Mouse (Mus musculus) heart, adult 8-10 months (tissue): Measurements from ENCODE around the gene Dhh. TPM values are rescaled to one million over a fixed set of nuclear protein-coding genes. Genes with fewer than 3 reads are reported as not detected.
A peak's percentile ranks its signal among the peaks of the same experiment; 100 is the strongest.

Source experiments
- DNase-seq: peaks from one replicate; pipeline ENCODE4 v3.0.0; 2022; ENCODE audit warnings: low spot score
- total RNA-seq, 4 experiments: library from RNA; stranded (reverse); gene quantifications; 2 replicates each; pipeline ENCODE4 v1.2.4; 2022

Gene Dhh
- total RNA-seq, 4 experiments from 2014 or later: 0.72 to 1.6 (median 1.0) TPM

DNA sequence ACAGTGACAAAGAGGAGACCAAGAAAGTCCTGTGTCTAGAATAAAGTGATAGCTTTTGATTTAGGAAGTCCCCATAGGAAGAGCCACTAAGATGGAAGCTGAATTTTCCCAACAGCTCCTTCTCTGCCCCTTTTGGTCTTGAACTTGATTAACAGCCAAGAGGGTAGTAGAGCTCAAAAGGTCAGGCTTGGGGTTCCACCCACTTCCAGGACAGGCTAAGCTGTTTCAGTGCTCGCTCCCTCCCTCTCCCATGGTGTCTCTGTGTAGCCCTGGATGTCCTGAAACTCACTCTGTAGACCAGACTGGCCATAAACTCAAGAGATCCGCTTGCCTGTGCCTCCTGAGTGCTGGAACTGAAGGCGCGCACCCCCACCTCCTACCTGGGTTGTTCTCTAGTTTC is 17.7 kb upstream of the Dhh start:
- no peak for DNase-seq

DNA sequence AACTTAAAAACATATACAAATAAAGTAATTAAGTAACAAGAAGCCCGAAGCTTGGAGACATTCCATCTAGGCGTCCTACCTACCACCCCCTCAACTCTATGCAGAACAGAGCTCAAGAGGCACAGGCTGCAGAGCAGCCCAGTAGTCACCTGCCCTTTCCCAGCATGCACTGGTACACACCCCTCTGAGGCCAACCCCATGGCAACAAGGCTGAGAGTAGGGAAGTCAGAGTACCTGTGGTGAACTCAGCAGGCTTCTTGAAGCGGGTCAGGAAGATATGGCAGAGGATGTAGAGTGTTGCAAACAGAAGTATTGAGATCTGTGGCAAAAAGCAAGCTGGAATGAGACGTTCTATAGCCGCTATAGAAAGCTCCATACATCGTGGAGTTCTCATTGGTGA is 16.6 kb upstream of the Dhh start:
- no peak for DNase-seq

DNA sequence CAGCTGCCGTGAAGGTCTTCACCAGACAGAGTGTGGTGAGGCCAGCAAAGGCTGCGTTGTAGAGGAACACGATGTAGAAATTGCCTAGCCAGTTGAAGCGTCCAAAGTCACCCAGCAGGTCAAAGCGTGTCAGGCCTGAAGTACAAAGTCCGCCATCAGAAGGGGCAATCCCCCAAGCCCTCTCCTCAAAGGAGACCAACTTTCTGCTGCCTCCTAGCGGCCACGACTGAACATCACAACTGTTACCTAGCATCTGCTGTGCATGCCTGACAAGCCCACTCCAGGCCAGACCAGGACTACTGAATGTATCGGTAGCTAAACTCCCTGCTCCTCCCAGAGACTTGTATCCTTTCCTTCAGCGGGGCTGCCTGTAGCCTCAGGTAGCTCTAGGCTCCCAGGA is 6.4 kb upstream of the Dhh start:
- no peak for DNase-seq

DNA sequence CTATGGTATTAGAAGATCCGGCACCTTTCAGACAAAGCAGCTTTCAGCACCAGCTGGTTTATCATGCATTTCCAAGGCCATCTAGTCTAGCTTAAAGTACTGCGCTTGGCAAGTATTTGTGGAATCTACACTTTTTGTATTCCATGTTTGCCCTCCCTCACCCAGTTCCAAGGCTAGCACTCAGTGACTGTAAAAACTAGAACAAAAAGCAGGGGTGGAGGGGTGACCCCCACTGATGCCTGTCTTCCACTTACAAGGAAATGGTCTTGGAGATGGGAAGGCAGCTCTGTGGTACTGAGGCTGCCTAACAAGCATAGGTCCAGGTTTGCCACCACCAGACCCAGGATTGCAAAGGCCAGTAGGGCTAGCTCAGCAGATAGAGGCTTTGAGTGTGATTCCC is 4.3 kb upstream of the Dhh start:
- DNase-seq: no peak

DNA sequence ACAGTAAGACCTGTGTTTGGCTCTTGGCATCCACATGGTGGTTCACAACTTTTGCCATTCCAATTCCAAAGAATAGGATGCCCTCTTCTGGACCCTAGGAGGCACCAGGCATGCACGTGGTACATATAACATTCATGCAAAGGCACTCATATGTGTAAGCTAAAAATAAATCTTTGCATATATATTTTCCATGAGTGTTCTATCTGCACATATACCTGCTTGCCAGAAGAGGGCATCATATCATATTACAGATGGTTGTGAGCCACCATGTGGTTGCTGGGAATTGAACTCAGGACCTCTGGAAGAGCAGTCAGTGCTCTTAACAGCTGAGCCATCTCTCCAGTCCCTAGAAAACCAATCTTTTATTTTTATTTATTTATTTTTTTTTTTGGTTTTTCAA is 3.2 kb upstream of the Dhh start:
- DNase-seq: no peak

DNA sequence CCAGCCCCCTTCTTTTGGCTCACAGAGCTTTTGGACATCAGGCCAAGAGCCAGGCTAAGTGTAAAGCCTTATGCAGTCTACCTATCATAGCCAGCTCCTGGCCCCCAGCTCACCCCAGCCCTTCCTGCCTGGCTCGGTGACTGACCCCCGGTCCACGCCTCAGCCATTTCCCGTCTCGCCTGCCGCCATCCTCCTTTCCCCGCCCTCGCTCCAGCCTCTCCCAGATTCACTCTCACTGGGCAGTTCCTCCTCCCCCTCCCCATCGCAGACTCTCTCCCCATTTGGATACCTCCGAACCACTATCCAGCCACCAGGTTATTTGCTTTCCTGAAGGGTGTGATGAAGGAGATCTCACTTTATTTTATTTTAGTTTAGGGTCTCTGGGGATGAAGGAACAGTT is 845 bp downstream of the Dhh start:
- no peak for DNase-seq

DNA sequence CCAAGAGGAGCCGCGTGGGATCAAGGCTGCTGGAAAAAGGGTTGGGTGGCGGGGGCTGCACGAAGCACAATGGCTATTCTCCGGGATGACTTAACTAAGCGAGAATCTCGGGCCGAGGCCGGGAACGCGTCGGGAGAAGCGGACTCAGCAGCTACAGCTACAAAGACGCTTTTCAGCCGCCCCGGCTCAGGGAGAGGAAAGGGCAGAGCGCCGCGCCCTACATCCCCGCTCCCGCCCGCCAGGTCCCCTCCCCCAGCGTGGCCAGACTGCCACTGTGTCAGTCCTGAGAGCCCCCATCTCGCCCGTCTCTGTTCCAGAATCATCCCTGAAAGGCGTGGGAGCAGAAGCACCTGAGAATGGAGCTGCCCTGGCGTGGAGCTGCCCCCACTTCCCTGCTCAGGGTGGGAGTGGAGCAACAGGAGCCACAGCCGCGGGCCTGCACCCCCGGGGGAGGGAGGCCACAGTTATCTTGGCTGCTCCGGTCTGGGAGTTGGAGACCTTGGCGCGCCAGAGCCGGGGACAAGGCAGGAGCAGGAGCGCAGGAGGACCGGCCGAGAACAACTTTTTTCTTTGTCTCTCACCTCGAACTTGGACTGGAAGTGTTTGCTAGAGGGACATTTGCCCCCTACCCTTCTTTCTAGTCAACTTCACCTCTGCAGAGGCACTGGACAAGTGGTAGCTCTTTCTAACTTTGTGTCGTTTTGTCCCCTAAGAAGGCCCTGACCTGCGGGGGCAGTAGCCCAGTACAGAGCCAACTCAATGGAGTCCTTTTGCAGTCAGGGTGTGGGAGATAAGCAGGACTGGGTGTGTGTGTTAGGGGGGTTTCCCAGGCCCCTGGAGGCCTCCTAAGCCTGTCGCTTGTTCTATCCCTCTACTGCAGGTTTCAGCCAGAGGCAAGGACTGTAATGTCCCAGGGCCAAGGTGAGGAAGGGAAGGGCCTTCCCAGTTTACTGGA is 2.4 kb downstream of the Dhh start:
- DNase-seq: no peak

DNA sequence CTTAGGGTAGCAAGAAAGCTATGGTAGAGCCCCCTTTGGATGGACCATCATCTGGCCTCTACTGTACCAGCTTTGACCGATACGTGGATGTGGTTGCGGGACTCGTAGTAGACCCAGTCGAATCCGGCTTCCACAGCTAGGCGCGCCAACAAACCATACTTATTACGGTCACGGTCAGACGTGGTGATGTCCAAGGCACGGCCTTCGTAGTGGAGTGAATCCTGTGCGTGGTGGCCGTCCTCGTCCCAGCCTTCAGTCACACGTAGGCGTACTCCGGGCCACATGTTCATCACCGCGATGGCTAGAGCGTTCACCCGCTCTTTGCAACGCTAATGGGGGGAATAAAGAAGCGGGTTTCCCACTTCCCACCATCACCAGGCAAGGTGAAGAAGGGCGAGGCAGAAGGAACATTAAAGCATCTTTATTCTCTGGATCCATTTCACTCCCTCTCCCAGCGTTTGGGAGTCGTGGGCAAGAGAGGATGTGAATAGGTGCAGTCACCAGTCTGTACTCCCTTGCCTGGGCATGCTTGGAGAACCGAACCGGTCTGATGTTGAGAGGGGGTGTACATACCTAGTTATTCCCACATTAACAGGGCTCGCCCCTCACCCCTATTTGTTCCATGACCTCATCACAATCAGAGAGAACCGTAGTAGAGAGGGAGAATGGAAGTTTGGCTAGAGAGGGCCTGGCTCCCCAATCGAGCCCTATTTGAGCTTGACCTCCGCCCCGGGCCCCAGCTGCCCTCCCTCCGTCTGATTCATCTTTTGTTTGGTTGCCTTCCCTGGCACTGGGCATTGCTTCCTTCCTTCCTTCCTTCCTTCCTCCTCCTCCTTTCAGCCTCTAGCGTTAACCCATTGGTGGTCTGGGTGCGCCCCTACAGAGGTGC is 3.4 kb downstream of the Dhh start:
- no peak for DNase-seq

DNA sequence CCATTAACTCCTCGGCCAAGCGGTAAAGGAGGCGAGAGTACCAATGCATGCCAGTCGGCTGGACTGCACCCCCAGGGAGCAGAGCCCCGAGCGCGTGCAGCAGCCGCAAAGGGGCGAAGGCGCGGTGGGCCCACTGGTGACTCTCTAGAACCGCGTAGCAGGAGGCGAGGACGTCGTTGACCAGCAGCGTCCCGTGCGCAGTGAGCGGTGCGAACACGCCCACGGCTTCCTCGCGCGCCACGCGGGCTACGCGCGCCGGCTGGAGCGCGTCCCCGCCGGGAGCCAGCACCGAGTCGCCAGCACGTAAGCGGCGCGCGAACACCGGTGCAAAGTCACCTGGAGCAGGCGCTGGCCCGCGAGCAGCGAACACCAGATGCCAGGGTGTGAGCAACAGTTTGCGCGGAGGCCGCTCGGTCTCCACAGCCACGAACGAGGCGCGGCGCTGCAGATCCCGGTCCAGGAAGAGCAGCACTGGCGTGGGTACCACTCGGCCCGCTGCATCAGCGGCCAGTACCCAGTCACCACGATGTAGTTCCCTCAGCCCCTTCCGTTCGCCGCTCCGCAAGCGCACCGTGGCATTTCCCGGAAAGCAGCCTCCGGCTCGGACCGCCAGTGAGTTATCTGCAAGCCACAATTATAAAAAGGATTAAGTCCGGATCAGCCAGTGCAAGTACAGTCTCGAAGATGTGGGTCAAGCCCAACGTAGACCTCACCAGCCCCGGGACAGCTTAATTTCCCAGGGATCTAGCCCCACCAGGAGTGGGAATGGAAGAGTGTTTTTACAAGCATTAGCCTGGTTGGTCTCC is 4.2 kb downstream of the Dhh start, which contains the start of gene Rhebl1:
Gene Rhebl1, minus strand, starts transcription at position 601 of the 806 bp plus-strand sequence.
- DNase-seq: no peak

DNA sequence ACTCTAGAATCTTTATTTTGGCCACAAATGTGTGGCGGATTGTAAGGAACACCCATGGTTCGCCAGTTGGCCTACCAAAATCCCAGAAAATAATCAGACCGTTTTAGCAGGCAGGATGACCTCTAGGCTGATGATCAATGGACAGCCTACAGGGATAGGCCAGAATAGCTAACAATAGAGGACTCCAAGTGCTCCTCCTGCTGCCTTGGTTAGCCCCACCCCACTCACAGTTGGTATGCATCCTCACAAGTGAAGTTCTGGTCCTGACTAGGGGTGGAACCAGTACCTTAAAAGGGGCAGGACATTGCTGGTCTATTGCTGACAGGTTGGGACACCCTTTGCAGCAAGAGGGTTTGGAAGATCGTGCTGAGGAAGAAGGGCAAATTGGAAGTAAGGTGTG is 5.3 kb downstream of the Dhh start:
- DNase-seq: no peak

DNA sequence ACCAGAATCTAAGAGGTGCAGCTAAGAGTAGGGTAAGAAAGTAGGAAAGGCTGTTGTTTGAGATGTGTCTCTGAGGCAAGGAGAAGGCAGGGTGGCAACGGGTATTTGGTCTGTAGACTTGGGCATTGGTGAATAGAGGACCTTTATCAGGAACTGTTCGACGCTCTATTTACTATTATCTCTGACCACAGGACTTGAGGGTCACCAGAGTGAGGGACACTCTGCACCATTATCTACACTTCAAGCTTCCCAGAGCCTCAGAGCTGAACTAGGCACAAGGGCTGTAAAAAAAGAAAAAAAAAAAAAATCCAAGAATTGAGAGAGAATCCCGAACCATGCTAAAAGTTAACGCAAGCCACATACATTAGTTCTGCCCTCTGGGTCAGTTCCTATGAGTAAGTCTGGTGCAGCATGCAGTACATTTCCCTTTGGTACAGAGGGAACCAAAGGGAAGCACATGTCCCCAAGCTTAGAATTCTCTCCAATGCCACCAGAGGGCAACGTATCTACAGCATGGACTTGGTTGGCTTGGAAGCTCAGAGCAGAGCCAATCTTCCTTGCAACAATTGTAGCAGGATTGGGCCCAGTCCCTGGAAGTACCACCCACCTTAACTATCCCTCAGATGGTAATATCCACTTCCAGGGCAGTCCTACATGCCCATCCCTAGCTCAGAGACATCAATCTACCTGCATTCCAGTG is 6.3 kb downstream of the Dhh start:
- DNase-seq: peak; percentile 74

DNA sequence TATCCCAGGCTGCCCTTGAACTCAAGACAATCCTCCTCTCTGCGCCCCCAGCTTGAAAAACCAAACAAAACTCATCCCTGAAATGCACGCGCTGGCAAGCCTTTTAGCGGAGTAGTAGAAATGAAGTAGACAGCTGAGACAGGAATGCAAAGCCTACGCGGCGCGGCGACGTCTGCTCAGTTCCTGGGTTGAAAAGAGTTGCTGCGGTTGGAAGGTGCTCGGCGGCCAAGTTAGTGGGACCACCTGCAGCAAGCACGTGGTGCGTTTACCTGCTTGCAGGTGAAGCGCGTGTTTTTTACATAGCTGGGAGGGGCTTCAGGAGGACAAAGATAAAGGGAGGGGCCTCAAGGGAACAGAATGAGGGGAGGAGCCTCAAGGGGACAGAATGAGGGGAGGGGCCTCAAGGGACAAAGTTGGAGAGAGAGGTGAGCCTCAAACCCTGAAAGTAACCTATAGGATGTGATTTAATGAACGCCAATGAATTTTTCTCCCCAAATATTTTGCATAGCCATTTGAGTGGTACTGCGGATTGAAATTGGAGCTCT is 7.1 kb downstream of the Dhh start:
- no peak for DNase-seq

DNA sequence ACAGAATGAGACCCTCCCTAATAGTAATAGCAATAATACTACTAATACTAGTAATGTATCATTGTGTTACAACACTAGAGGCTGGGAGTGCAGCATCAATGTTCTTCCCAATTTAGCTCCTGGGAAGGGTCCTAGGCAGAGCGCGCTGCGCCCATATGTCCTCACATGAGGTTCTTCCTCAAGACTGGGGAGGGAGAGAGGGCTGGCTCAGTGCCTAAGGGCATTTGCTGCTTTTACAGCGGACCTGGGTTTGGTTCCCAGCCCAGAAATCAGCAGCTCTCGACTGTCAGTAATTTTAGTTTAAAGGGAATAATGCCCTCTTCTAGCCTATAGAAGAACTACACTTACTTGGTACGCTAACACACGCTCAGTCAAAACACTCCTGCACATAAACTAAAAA is 10.8 kb downstream of the Dhh start:
- DNase-seq: no peak

DNA sequence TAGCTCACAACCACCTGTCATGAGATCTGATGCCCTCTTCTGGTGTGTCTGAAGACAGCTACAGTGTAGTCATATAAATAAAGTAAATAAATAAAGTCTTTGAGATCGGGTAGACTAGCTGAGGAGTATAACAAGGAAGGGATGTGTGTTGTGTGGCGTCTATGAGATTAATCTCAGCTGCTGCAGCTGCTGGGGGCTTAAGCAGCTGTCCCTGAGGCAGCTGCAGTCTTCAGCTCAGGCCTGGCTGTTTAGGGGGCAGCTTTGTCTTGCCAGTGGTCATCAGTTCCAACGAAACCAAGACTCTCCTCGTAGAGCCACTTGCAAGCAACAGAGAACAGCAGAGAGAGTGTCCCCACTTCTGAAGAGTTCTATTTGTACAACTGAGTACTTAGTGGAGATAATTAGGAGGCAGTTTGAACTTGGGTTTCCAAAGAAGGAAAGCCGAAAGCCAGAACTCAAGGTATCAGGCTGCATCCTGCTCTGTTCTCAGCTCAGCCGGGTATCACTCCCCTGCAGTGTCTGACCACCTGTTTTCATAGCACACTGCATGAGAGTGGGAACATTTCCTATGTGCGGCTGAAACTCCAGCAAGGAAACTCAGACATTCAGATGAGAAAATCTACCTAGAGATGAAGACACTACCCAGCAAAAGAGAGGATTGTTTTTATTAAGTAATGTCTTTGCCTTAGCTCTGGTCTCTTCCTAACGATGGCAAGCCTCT is 11.5 kb downstream of the Dhh start:
- no peak for DNase-seq

DNA sequence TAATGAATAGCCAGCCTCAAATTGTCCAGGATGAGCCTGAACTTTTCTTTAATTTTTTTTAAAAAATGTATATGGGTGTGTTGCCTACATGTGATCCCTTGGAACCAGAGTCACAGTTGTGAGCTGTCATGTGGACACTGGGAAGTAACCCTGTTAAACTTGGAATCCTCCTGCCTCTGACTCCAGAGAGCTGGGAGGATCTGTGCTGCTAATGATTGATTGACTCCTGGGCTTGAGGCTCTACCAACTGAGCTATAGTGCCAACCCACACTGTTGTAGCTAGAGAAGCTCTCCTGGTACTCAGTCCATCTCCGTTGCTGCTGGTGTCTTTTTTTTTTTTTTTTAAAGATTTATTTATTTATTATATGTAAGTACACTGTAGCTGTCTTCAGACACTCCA is 14.2 kb downstream of the Dhh start:
- no peak for DNase-seq

DNA sequence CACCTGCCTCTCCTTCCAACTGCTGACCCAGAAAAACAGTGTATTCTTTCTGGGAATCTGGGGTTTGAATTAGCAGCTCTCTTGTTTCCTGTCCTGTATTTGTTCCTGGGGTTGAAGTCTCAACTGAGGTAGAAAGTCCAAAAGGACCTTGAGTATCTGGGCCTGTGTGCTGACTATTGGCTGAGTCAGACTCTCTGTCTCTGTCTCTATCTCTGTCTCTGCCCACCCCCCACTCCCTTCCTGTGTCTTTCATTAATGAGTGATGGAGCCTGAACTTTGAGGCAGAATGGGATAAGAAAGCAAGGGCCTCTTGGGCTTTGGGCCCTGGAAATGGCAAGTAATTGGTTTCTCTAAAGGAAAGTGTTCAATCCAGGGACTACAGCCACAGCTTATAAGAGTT is 14.7 kb downstream of the Dhh start:
- no peak for DNase-seq

DNA sequence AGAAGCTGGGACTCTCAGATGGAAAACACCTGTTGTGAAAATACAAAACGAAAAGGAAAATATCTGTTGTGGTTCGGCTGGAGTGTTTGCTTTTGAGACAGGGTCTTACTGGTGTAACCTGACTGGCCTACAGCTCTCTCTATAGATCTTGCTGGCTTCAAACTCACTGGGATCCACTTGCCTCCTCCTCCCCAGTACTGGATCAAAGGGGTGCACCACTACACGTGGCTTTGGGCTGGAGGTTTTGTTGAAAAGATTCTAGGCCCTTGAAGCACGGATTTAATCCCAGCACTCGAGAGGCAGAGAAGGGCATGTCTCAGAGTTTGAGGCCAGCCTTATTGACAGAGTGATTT is 16.7 kb downstream of the Dhh start:
- no peak for DNase-seq

DNA sequence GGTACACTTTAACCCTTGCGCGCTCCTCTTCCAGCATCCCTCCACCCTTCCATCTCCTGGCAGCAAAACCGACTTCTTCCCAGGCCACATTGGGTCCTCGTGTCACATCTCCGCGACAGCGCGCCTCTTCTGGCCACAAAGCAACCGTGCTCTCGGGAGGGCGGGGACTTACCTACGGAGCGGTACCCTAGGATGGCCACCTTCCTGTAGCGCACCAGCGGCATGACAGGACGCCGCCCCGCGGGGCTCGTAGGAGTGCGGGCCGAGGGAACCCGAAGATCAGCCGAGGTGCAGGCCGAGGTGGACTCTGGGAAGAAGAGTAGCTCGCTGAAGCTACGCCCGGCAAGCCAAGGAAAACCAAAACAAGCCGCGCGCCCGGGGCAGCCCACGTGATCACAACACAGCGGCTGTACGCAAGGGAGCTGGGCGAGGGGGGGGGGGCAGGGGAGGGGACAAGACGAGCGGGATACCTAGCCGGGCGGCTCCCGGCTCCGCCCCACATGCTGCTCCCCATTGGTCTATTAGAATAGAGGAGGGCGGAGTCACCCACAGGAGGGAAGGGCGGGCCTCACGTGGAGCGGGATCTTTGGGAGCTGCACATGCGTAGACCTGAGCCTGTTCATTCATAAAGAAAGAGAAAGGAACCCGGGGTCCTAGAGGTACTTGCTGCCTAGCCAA is 17.2 kb downstream of the Dhh start:
- DNase-seq: peak; percentile 90

DNA sequence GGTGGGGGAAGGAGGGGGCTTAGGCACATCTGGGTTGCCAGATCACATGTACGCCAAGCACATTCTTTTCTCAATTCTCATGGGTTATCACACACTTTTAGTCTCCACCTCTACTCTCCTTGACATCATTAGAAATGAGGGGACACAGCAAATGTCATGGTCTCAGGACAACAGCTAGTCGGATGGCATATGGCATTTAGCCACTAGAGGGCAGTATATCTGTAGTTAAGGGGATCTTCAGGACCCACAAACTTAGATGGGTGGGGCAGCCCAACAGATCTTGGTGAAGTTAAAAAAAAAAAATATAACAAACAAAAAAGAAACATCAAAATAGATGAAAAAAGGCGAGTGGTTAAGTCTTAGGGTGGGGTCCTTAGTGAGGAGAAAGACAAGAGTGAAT is 21.0 kb downstream of the Dhh start:
- DNase-seq: peak; percentile 88
